Mouse (Mus musculus): ENCODE measurements around the gene 1700040F15Rik.
"Not testable (repeated sequence)": the region's sequence is repeated elsewhere in the genome, so short reads cannot be mapped to it uniquely, and the experiment has no call there.

The 1700040F15Rik gene

GRCm38 (mm10) chrY:61101947-61102346 lies at the start of gene 1700040F15Rik:
1700040F15Rik (plus strand) TSS chrY:61102247.
- DNase-seq (ENCODE audit: low spot score in 2 of 2), result not testable (repeated sequence)
